Mouse (Mus musculus): ENCODE measurements around the gene Ppfia1. TPM values are rescaled to one million over a fixed set of nuclear protein-coding genes. Genes with fewer than 3 reads are reported as not detected.

Gene Ppfia1
- total RNA-seq, 2 experiments from 2014 or later = 22.6 to 29.2 TPM

GRCm38 (mm10) chr7:144549904-144550566 is 3.5 kb downstream of the Ppfia1 start:
- DNase-seq = no peak

- peak; percentile 81 for DNase-seq
These were observed 8.3 kb downstream of the Ppfia1 start for GRCm38 (mm10) chr7:144545231-144545630.

GRCm38 (mm10) chr7:144541351-144541750 is 12.2 kb downstream of the Ppfia1 start:
- no peak for DNase-seq

- DNase-seq = no peak
These were observed 14.4 kb downstream of the Ppfia1 start for GRCm38 (mm10) chr7:144539146-144539545.

GRCm38 (mm10) chr7:144538030-144538644 is 15.4 kb downstream of the Ppfia1 start:
- no peak for DNase-seq

- DNase-seq = no peak
These were observed 17.2 kb downstream of the Ppfia1 start for GRCm38 (mm10) chr7:144536367-144536766.

- no peak for DNase-seq
These were observed 18.8 kb downstream of the Ppfia1 start for GRCm38 (mm10) chr7:144534773-144535172.

- DNase-seq = no peak
These were observed 21.7 kb downstream of the Ppfia1 start for GRCm38 (mm10) chr7:144531585-144532378.

GRCm38 (mm10) chr7:144529851-144530250 is 23.7 kb downstream of the Ppfia1 start:
- no peak for DNase-seq

- peak; percentile 65 for DNase-seq
These were observed 25.8 kb downstream of the Ppfia1 start for GRCm38 (mm10) chr7:144527723-144528221.

- no peak for DNase-seq
These were observed 26.9 kb downstream of the Ppfia1 start for GRCm38 (mm10) chr7:144526649-144527048.

- no peak for DNase-seq
These were observed 28.9 kb downstream of the Ppfia1 start for GRCm38 (mm10) chr7:144524427-144525191.

- no peak for DNase-seq
These were observed 30.1 kb downstream of the Ppfia1 start for GRCm38 (mm10) chr7:144523415-144523814.

GRCm38 (mm10) chr7:144521927-144522326 is 31.6 kb downstream of the Ppfia1 start:
- no peak for DNase-seq

- DNase-seq = no peak
These were observed 33.7 kb downstream of the Ppfia1 start for GRCm38 (mm10) chr7:144519852-144520251.

GRCm38 (mm10) chr7:144516711-144517110 is 36.8 kb downstream of the Ppfia1 start:
- no peak for DNase-seq

GRCm38 (mm10) chr7:144509090-144509489 is 44.4 kb downstream of the Ppfia1 start:
- DNase-seq = no peak

- no peak for DNase-seq
These were observed 46.7 kb downstream of the Ppfia1 start for GRCm38 (mm10) chr7:144506807-144507206.

- no peak for DNase-seq
These were observed 49.6 kb downstream of the Ppfia1 start for GRCm38 (mm10) chr7:144503959-144504358.

GRCm38 (mm10) chr7:144492931-144493330 is 60.6 kb downstream of the Ppfia1 start:
- DNase-seq = no peak

GRCm38 (mm10) chr7:144490201-144490873 is 63.2 kb downstream of the Ppfia1 start:
- no peak for DNase-seq

Measured in gastrocnemius, postnatal 25 days (tissue).